Mouse (Mus musculus): ENCODE measurements around the gene F10. TPM values are rescaled to one million over a fixed set of nuclear protein-coding genes. Genes with fewer than 3 reads are reported as not detected.
A peak's percentile ranks its signal among the peaks of the same experiment; 100 is the strongest.

The F10 gene
- polyA plus RNA-seq, 1 experiment from 2014 or later = 2.3 TPM

DNA sequence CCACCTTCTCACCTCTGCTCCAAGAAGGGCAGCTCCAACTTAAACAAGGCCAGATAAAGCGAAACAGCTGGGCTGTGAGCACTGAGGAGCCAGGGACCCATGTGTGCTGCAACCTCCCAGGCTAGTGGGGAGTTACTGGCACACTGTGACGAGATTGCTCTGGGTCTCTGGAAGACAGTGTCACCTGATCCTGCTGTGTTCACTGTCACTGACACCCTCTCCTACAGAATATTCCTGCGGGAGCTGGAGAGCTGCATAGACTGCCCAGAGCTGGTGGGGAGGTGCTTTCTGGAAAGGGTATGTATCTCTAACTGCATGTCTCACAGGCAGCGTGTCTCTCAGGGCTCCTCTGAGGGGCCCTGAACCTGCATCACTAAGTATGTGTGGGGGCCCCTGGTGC lies 29.6 kb upstream of the F10 start:
- no peak overlapping the region for H3K27ac ChIP-seq (ENCODE audit: low read depth, low read length)
- H3K36me3 ChIP-seq (ENCODE audit: control insufficient read depth, insufficient read depth, low read length) = peaks cover 13% of the 10 kb centered on the region
- H3K9me3 ChIP-seq (replicated peaks; ENCODE audit: control insufficient read depth, low read length) = peaks cover 6% of the 10 kb centered on the region; the same call in 1 of the 2 replicates
- ATAC-seq (replicated peaks; ENCODE audit: insufficient number of reproducible peaks, low FRiP score, low TSS enrichment) = no peak
- H3K27me3 ChIP-seq (ENCODE audit: control insufficient read depth, insufficient read depth, low read length) = no peaks in the 10 kb centered on the region
- no peak overlapping the region for H3K4me3 ChIP-seq (ENCODE audit: low read depth, low read length)
- 40% methylated on average over 4 of the region's 4 CpGs for WGBS (ENCODE audit: insufficient replicate concordance)
- H3K4me1 ChIP-seq (ENCODE audit: control insufficient read depth, insufficient read depth, low read length) = peaks cover 4% of the 10 kb centered on the region
- no peak overlapping the region for H3K9ac ChIP-seq (ENCODE audit: low read depth, low read length)
- H3K4me2 ChIP-seq = no peak overlapping the region

DNA sequence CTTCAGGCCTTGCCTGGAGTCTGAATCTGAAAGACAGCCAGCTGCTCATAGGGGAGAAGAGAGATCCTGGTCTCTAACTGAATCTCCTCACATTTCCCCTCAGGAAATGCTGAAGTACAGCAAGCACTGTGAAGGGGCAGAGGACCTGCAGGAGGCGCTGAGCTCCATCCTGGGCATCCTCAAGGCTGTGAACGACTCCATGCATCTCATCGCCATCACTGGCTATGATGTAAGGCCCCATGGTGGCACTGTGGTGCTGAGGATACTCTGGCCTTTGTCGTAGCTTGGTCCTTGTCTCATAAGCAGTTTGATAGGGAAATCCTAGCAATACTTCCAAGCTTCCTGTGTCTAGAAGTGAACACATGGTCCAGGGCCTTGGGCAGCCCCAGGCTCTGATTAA lies 26.8 kb upstream of the F10 start:
- Histone ChIP-seq H3K4me3 (ENCODE audit: low read depth, low read length) (no peak overlapping the region), H3K27ac (ENCODE audit: low read depth, low read length) (no peak overlapping the region), H3K4me1 (ENCODE audit: control insufficient read depth, insufficient read depth, low read length) (peaks cover 4% of the 10 kb centered on the region), H3K4me2 (no peak overlapping the region), H3K9ac (ENCODE audit: low read depth, low read length) (no peak overlapping the region), H3K9me3 (replicated peaks; ENCODE audit: control insufficient read depth, low read length) (peaks cover 6% of the 10 kb centered on the region; the same call in 1 of the 2 replicates), H3K27me3 (ENCODE audit: control insufficient read depth, insufficient read depth, low read length) (no peaks in the 10 kb centered on the region), H3K36me3 (ENCODE audit: control insufficient read depth, insufficient read depth, low read length) (peaks cover 13% of the 10 kb centered on the region)
- 49% methylated on average over 4 of the region's 4 CpGs for WGBS (ENCODE audit: insufficient replicate concordance)
- no peak for ATAC-seq (replicated peaks; ENCODE audit: insufficient number of reproducible peaks, low FRiP score, low TSS enrichment)

- 47% methylated on average over 4 of the region's 4 CpGs for WGBS (ENCODE audit: insufficient replicate concordance)
- Histone ChIP-seq H3K4me1 (ENCODE audit: control insufficient read depth, insufficient read depth, low read length) (no peaks in the 10 kb centered on the region), H3K4me3 (ENCODE audit: low read depth, low read length) (no peak overlapping the region), H3K36me3 (ENCODE audit: control insufficient read depth, insufficient read depth, low read length) (no peaks in the 10 kb centered on the region), H3K27me3 (ENCODE audit: control insufficient read depth, insufficient read depth, low read length) (no peaks in the 10 kb centered on the region), H3K9me3 (replicated peaks; ENCODE audit: control insufficient read depth, low read length) (no peaks in the 10 kb centered on the region), H3K27ac (ENCODE audit: low read depth, low read length) (no peak overlapping the region), H3K4me2 (no peak overlapping the region), H3K9ac (ENCODE audit: low read depth, low read length) (no peak overlapping the region)
- ATAC-seq (replicated peaks; ENCODE audit: insufficient number of reproducible peaks, low FRiP score, low TSS enrichment) = no peak
Measured at GRCm38 (mm10) chr8:13019560-13019959, 17.5 kb upstream of the F10 start.

- Histone ChIP-seq H3K9me3 (replicated peaks; ENCODE audit: control insufficient read depth, low read length) (no peaks in the 10 kb centered on the region), H3K36me3 (ENCODE audit: control insufficient read depth, insufficient read depth, low read length) (no peaks in the 10 kb centered on the region), H3K27ac (ENCODE audit: low read depth, low read length) (no peak overlapping the region), H3K4me1 (ENCODE audit: control insufficient read depth, insufficient read depth, low read length) (no peaks in the 10 kb centered on the region), H3K9ac (ENCODE audit: low read depth, low read length) (no peak overlapping the region), H3K4me3 (ENCODE audit: low read depth, low read length) (no peak overlapping the region), H3K4me2 (no peak overlapping the region), H3K27me3 (ENCODE audit: control insufficient read depth, insufficient read depth, low read length) (no peaks in the 10 kb centered on the region)
- no peak for ATAC-seq (replicated peaks; ENCODE audit: insufficient number of reproducible peaks, low FRiP score, low TSS enrichment)
- 86% methylated on average over 8 of the region's 8 CpGs for whole genome bisulfite sequencing (ENCODE audit: insufficient replicate concordance)
Measured at GRCm38 (mm10) chr8:13021830-13022229, 15.3 kb upstream of the F10 start.

- WGBS (ENCODE audit: insufficient replicate concordance) = 65% methylated on average over 10 of the region's 10 CpGs
- no peaks in the 10 kb centered on the region for H3K27me3 ChIP-seq (ENCODE audit: control insufficient read depth, insufficient read depth, low read length)
- ATAC-seq (replicated peaks; ENCODE audit: insufficient number of reproducible peaks, low FRiP score, low TSS enrichment) = no peak
- no peaks in the 10 kb centered on the region for H3K4me1 ChIP-seq (ENCODE audit: control insufficient read depth, insufficient read depth, low read length)
- no peaks in the 10 kb centered on the region for H3K36me3 ChIP-seq (ENCODE audit: control insufficient read depth, insufficient read depth, low read length)
- no peak within 1 kb of the TSS for H3K9ac ChIP-seq (ENCODE audit: low read depth, low read length)
- no peak within 1 kb of the TSS for H3K27ac ChIP-seq (ENCODE audit: low read depth, low read length)
- no peak within 1 kb of the TSS for H3K4me2 ChIP-seq
- no peak within 1 kb of the TSS for H3K4me3 ChIP-seq (ENCODE audit: low read depth, low read length)
- H3K9me3 ChIP-seq (replicated peaks; ENCODE audit: control insufficient read depth, low read length) = no peaks in the 10 kb centered on the region
Measured at GRCm38 (mm10) chr8:13025487-13026224, 11.5 kb upstream of the F10 start, which contains the start of gene F7. TSS of gene F7 (plus strand) at chr8:13026034.

DNA sequence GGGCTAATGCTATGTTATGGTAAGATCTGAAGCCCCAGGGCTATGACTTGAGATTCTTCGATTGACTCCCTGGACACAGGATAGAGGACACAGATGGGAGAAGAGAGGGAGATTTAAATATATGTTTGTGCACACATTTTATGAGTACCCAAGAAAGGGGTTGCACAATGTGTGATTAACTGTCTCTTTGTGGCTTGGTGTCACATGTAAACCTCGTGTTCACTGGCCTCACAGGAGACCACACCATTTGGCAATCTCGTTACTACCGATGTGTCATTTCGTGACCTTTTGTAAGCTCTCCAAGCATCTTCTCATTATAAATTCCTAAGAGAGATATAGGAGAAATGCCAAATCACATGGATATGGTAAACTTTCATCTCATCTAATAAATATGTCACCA lies 9.5 kb upstream of the F10 start:
- Histone ChIP-seq H3K9me3 (replicated peaks; ENCODE audit: control insufficient read depth, low read length) (no peaks in the 10 kb centered on the region), H3K36me3 (ENCODE audit: control insufficient read depth, insufficient read depth, low read length) (no peaks in the 10 kb centered on the region), H3K9ac (ENCODE audit: low read depth, low read length) (no peak overlapping the region), H3K27ac (ENCODE audit: low read depth, low read length) (no peak overlapping the region), H3K4me3 (ENCODE audit: low read depth, low read length) (no peak overlapping the region), H3K27me3 (ENCODE audit: control insufficient read depth, insufficient read depth, low read length) (no peaks in the 10 kb centered on the region), H3K4me1 (ENCODE audit: control insufficient read depth, insufficient read depth, low read length) (no peaks in the 10 kb centered on the region), H3K4me2 (no peak overlapping the region)
- WGBS (ENCODE audit: insufficient replicate concordance) = 81% methylated on average over 5 of the region's 5 CpGs
- no peak for ATAC-seq (replicated peaks; ENCODE audit: insufficient number of reproducible peaks, low FRiP score, low TSS enrichment)

DNA sequence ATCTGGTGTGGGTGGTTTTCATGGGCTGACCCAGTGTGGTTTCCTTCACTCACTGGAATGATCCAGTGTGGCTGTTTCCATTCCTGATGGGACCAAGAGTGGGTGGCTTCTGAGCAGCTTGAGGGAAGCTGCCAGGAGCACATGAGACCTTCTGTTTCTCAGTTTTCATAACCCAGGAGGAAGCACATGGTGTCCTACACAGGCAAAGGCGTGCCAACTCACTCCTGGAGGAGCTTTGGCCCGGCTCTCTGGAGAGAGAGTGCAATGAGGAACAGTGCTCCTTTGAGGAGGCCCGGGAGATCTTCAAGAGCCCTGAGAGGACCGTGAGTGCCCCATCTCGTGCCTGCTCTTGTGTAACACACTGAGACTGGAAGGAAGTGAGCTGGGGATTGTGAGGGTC lies 8.6 kb upstream of the F10 start:
- H3K27ac ChIP-seq (ENCODE audit: low read depth, low read length) = no peak overlapping the region
- H3K4me1 ChIP-seq (ENCODE audit: control insufficient read depth, insufficient read depth, low read length) = no peaks in the 10 kb centered on the region
- WGBS (ENCODE audit: insufficient replicate concordance) = 65% methylated on average over 5 of the region's 5 CpGs
- H3K9me3 ChIP-seq (replicated peaks; ENCODE audit: control insufficient read depth, low read length) = no peaks in the 10 kb centered on the region
- no peaks in the 10 kb centered on the region for H3K36me3 ChIP-seq (ENCODE audit: control insufficient read depth, insufficient read depth, low read length)
- H3K27me3 ChIP-seq (ENCODE audit: control insufficient read depth, insufficient read depth, low read length) = no peaks in the 10 kb centered on the region
- no peak overlapping the region for H3K9ac ChIP-seq (ENCODE audit: low read depth, low read length)
- no peak for ATAC-seq (replicated peaks; ENCODE audit: insufficient number of reproducible peaks, low FRiP score, low TSS enrichment)
- H3K4me3 ChIP-seq (ENCODE audit: low read depth, low read length) = no peak overlapping the region
- H3K4me2 ChIP-seq = no peak overlapping the region

DNA sequence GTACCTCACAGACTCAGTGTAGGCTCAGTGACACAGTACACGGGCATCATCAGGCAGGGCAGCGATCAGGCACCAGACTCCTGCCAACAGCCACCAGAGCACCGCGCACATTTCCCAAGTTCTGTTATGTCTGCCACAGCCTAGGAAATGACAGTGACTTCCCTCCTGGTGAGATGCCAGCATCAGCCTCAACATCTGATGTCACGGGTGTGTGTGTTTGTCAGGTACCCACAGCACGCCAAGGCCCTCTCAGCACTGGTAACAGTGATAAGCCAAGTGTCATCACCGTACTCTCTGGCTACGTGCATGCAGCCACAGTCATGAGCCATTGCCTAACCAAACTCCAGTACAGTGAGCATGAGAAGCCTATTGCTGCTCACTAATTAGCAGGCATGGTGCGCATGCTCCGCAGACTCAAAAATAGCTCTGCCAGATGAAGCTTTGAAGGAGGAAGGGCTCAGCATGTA lies 729 bp upstream of the F10 start:
- ATAC-seq (replicated peaks; ENCODE audit: insufficient number of reproducible peaks, low FRiP score, low TSS enrichment) = no peak
- no peaks in the 10 kb centered on the region for H3K9me3 ChIP-seq (replicated peaks; ENCODE audit: control insufficient read depth, low read length)
- H3K27me3 ChIP-seq (ENCODE audit: control insufficient read depth, insufficient read depth, low read length) = no peaks in the 10 kb centered on the region
- 0 out of 2 replicates have a peak overlapping the region, but pooled peaks have one; percentile 8 for H3K9ac ChIP-seq (ENCODE audit: low read depth, low read length)
- no peak overlapping the region for H3K4me2 ChIP-seq
- no peaks in the 10 kb centered on the region for H3K36me3 ChIP-seq (ENCODE audit: control insufficient read depth, insufficient read depth, low read length)
- H3K4me1 ChIP-seq (ENCODE audit: control insufficient read depth, insufficient read depth, low read length) = peaks cover 19% of the 10 kb centered on the region
- WGBS (ENCODE audit: insufficient replicate concordance) = 77% methylated on average over 10 of the region's 10 CpGs
- peak overlapping the region; percentile 3; the same call in 1 of the 2 replicates for H3K27ac ChIP-seq (ENCODE audit: low read depth, low read length)
- no peak overlapping the region for H3K4me3 ChIP-seq (ENCODE audit: low read depth, low read length)

GRCm38 (mm10) chr8:13037569-13037968 lies 461 bp downstream of the F10 start:
- Histone ChIP-seq H3K4me1 (ENCODE audit: control insufficient read depth, insufficient read depth, low read length) (peaks cover 19% of the 10 kb centered on the region), H3K36me3 (ENCODE audit: control insufficient read depth, insufficient read depth, low read length) (no peaks in the 10 kb centered on the region), H3K27ac (ENCODE audit: low read depth, low read length) (no peak overlapping the region), H3K9me3 (replicated peaks; ENCODE audit: control insufficient read depth, low read length) (no peaks in the 10 kb centered on the region), H3K27me3 (ENCODE audit: control insufficient read depth, insufficient read depth, low read length) (no peaks in the 10 kb centered on the region), H3K4me2 (0 out of 2 replicates have a peak overlapping the region, but pooled peaks have one; percentile 14), H3K4me3 (ENCODE audit: low read depth, low read length) (no peak overlapping the region), H3K9ac (ENCODE audit: low read depth, low read length) (no peak overlapping the region)
- no peak for ATAC-seq (replicated peaks; ENCODE audit: insufficient number of reproducible peaks, low FRiP score, low TSS enrichment)
- 24% methylated on average over 5 of the region's 5 CpGs for WGBS (ENCODE audit: insufficient replicate concordance)
